Mouse (Mus musculus): ENCODE data around the gene Gm13043. TPM values are rescaled to one million over a fixed set of nuclear protein-coding genes. Genes with fewer than 3 reads are reported as not detected.
"Not testable (repeated sequence)": the region's sequence is repeated elsewhere in the genome, so short reads cannot be mapped to it uniquely, and the experiment has no call there.

The Gm13043 gene
- total RNA-seq (2021) = not detected
- long read RNA-seq, experiment 1 = 0 reads
- long read RNA-seq, experiment 2 = 0 reads

DNA sequence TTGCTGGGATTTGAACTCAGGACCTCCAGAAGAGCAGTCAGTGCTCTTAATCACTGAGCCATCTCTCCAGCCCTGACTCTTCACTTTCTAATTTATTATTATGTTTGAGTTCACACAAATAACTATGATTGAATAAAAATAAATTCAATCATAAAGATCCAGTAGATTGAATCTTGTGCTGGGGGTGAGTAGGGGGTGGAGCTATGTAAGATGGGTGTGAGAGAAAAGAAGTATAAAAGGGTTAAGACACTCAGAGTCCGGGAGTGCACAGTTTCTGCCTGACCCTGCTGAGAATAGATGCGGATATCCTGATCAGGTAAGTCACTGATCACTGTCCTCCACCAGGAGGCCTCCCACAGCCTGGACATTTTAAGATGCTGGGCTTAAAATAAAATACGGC lies at the start of gene Gm13043:
Gene Gm13043 (plus strand): TSS at position 301 of the 400 bp plus-strand sequence.
- DNase-seq = no peak

DNA sequence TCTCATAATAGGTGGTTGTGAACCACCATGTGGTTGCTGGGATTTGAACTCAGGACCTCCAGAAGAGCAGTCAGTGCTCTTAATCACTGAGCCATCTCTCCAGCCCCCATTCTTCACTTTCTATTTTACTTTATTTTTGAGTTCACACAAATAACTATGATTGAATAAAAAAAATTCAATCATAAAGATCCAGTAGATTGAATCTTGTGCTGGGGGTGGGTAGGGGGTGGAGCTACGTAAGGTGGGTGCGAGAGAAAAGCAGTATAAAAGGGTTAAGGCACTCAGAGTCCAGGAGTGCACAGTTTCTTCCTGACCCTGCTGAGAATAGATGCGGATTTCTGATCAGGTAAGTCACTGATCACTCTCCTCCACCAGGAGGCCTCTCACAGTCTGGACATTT lies 24.5 kb downstream of the Gm13043 start, which contains the start of gene Gm13040:
Gene Gm13040 (plus strand): TSS at position 301 of the 400 bp plus-strand sequence.
- not testable (repeated sequence) for DNase-seq

DNA sequence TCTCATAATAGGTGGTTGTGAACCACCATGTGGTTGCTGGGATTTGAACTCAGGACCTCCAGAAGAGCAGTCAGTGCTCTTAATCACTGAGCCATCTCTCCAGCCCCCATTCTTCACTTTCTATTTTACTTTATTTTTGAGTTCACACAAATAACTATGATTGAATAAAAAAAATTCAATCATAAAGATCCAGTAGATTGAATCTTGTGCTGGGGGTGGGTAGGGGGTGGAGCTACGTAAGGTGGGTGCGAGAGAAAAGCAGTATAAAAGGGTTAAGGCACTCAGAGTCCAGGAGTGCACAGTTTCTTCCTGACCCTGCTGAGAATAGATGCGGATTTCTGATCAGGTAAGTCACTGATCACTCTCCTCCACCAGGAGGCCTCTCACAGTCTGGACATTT lies 40.3 kb downstream of the Gm13043 start, which contains the start of the genes BC080695 and Gm13057:
Gene BC080695 (plus strand): TSS at position 301 of the 400 bp plus-strand sequence.
Gene Gm13057 (plus strand): TSS at position 310 of the 400 bp plus-strand sequence.
- not testable (repeated sequence) for DNase-seq

Other genes starting within 250 kb of the Gm13043 start
- 10 to 100 TPM; 23.1 to 28.3 TPM for gene Pdpn, start 211.8 kb upstream of the Gm13043 start, total RNA-seq (2021)
- gene Lrrc38, start 161.6 kb upstream of the Gm13043 start, total RNA-seq (2021) = 10 to 100 TPM; 18.6 to 24.2 TPM
- gene Pramel1, start 116.9 kb upstream of the Gm13043 start, total RNA-seq (2021) = under 1 TPM; 0.19 to 0.25 TPM
- 1 to 10 TPM; 7.3 TPM for gene Pramef8, start 98.9 kb upstream of the Gm13043 start, total RNA-seq (2021)
- gene Oog4, start 61.0 kb upstream of the Gm13043 start, total RNA-seq (2021) = not detected
- gene Gm13040, start 24.6 kb downstream of the Gm13043 start, total RNA-seq (2021) = not detected
- gene BC080695, start 40.4 kb downstream of the Gm13043 start, total RNA-seq (2021) = not detected
- gene Gm13057, start 40.4 kb downstream of the Gm13043 start, total RNA-seq (2021) = not detected
- gene Gm13083, start 103.7 kb downstream of the Gm13043 start, total RNA-seq (2021) = not detected
- not detected for gene Gm13088, start 145.9 kb downstream of the Gm13043 start, total RNA-seq (2021)
- gene Gm13089, start 191.4 kb downstream of the Gm13043 start, total RNA-seq (2021) = not detected
- gene Gm13078, start 208.1 kb downstream of the Gm13043 start, total RNA-seq (2021) = not detected

All from gastrocnemius, postnatal 10 days (tissue).